Mouse (Mus musculus): Measurements from ENCODE around the gene Nos2. TPM values are rescaled to one million over a fixed set of nuclear protein-coding genes. Genes with fewer than 3 reads are reported as not detected.

Gene Nos2
- polyA plus RNA-seq, 1 experiment from 2014 or later = 0.49 TPM

DNA sequence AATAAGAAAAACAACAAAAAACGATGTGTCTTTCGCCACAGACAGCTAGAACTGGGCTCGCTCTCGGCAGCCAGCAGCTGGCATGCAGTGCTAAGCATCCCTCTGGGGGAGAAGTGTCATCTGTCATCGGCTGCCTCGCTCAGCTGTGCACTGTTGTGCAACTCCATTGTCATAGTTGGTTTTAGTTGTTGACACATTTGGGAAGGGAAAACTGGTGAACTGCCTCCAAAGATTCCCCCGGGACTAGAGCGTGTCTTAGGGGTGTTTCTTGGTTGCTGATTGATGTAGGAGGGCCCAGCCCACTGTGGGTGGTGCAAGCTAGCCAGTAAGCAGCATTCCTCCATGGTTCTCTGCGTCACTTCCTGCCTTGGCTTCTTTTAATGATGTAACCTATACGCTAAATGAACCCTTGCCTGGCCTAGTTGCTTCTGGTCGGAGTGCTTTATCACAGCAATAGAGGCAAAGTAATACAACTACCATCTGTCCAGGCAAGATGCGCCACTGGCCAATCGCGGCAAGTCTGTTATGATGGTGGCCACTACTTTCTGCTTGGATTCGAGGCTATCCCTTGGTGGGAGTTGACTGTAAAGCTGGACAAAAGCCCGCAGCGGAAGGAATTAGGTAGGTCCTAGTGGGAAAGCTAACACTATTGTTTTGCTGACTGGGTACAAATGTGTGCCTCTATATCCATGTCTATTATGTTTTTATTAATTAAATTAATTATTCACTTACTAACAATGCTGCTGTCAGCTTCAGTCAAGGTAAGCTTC lies 53.0 kb downstream of the Nos2 start:
- no peak overlapping the region for H3K4me3 ChIP-seq (ENCODE audit: low read depth, low read length)
- H3K4me2 ChIP-seq (ENCODE audit: low read depth, low read length) = no peak overlapping the region
- no peaks in the 10 kb centered on the region for H3K9me3 ChIP-seq (replicated peaks; ENCODE audit: control insufficient read depth, low read length)
- H3K9ac ChIP-seq (replicated peaks; ENCODE audit: low read length) = no peak overlapping the region
- 0 out of 2 replicates have a peak, but pooled peaks cover 4% of the 10 kb centered on the region for H3K4me1 ChIP-seq (ENCODE audit: control insufficient read depth, insufficient read depth, low read length)
- H3K27ac ChIP-seq (replicated peaks; ENCODE audit: low read depth, low read length) = no peak overlapping the region
- DNase-seq (ENCODE audit: low spot score) (peak; percentile 12), ATAC-seq (replicated peaks; ENCODE audit: insufficient number of reproducible peaks, low FRiP score, low TSS enrichment, low read depth) (no peak; the same call in 1 of the 2 replicates)
- no peaks in the 10 kb centered on the region for H3K36me3 ChIP-seq (replicated peaks; ENCODE audit: control insufficient read depth, insufficient read depth, low read depth, low read length)
- H3K27me3 ChIP-seq (ENCODE audit: control insufficient read depth, insufficient read depth, low read length) = no peaks in the 10 kb centered on the region
- WGBS = 70% methylated on average over 17 of the region's 17 CpGs

DNA sequence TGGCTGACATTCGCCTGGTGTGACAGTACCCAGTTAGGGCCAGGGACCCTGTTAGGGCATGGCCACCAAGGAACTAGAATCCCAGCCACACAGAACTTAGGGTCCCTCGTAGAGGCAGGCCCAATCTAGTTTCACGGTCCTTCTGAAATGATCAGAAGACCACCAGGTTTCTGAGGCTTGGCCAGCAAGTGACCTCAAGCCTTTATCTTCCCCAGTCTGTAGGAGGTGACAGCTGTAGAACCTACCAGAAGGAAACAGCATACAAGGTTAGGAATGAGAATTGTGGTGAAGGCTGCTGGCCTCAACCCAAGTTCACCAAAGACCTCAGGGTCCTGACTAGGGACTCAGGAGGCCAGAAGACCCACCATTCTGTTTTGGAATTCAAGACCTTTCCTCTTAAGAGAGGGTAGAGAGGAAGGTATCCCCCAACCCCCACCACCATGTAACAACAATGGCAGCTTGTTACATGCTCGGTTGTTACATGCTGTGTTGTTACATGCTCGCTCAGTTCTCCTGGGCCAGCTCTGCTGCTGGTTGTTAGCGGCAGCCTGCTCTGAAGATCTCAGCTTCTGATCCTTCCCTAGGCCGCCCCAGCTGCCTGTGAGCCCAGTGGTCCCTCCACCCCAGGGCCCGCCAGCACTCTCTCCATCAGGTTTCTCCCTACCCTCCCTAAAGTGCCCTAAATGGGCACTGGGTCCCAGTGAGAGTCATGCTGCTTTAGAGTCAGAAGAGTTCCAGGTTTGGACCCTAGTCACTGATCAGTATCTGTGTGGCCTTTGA lies 56.3 kb downstream of the Nos2 start:
- Histone ChIP-seq H3K4me2 (ENCODE audit: low read depth, low read length) (no peak overlapping the region), H3K36me3 (replicated peaks; ENCODE audit: control insufficient read depth, insufficient read depth, low read depth, low read length) (no peaks in the 10 kb centered on the region), H3K4me3 (ENCODE audit: low read depth, low read length) (no peak overlapping the region), H3K27me3 (ENCODE audit: control insufficient read depth, insufficient read depth, low read length) (no peaks in the 10 kb centered on the region), H3K9ac (replicated peaks; ENCODE audit: low read length) (no peak overlapping the region), H3K9me3 (replicated peaks; ENCODE audit: control insufficient read depth, low read length) (no peaks in the 10 kb centered on the region), H3K4me1 (ENCODE audit: control insufficient read depth, insufficient read depth, low read length) (0 out of 2 replicates have a peak, but pooled peaks cover 4% of the 10 kb centered on the region), H3K27ac (replicated peaks; ENCODE audit: low read depth, low read length) (no peak overlapping the region)
- 74% methylated on average over 8 of the region's 8 CpGs for WGBS
- DNase-seq (ENCODE audit: low spot score) (no peak), ATAC-seq (replicated peaks; ENCODE audit: insufficient number of reproducible peaks, low FRiP score, low TSS enrichment, low read depth) (no peak)

DNA sequence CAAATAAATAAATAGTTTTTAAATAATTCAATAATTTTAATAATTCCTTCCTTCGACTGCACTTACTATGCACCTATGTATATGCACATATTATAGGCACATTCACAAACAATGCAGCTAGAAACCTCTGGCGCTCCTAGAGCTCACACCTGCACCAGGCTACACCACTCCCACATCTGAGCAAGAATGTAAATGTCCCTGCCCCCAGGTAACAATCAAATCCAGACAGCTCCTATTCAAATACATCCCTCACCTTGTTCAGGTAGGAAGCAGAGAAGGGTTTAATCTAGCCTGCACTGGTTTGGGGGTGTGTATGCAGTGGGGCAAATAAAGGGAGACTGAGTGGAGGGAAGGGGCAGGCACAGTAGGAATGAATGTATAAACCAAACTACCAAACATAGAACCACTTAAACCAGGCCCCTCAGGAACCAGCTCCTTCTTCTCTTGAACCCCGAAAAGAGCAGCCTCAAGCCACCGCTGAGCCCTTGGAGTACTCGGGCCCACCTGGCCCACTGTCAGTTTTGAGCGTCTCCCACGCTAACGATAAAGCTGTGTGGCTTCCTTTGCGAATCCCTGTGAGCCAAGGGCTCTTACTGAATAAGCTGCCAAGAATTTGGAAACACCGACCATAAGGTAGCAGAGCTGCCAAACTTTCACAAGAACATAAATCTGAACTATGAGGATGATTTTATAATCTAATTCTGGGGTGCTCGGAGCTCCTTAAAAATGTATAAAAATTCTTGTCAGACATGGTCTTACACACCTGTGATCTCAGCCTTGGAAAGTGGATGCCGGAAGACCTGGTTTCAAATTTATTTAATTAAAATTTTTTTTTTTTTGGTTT lies 57.8 kb downstream of the Nos2 start:
- Histone ChIP-seq H3K27ac (replicated peaks; ENCODE audit: low read depth, low read length) (no peak overlapping the region), H3K4me3 (ENCODE audit: low read depth, low read length) (no peak overlapping the region), H3K9me3 (replicated peaks; ENCODE audit: control insufficient read depth, low read length) (no peaks in the 10 kb centered on the region), H3K4me1 (ENCODE audit: control insufficient read depth, insufficient read depth, low read length) (0 out of 2 replicates have a peak, but pooled peaks cover under 1% of the 10 kb centered on the region), H3K27me3 (ENCODE audit: control insufficient read depth, insufficient read depth, low read length) (no peaks in the 10 kb centered on the region), H3K4me2 (ENCODE audit: low read depth, low read length) (no peak overlapping the region), H3K9ac (replicated peaks; ENCODE audit: low read length) (no peak overlapping the region), H3K36me3 (replicated peaks; ENCODE audit: control insufficient read depth, insufficient read depth, low read depth, low read length) (no peaks in the 10 kb centered on the region)
- WGBS = 87% methylated on average over 12 of the region's 12 CpGs
- DNase-seq (ENCODE audit: low spot score) (no peak), ATAC-seq (replicated peaks; ENCODE audit: insufficient number of reproducible peaks, low FRiP score, low TSS enrichment, low read depth) (no peak)

DNA sequence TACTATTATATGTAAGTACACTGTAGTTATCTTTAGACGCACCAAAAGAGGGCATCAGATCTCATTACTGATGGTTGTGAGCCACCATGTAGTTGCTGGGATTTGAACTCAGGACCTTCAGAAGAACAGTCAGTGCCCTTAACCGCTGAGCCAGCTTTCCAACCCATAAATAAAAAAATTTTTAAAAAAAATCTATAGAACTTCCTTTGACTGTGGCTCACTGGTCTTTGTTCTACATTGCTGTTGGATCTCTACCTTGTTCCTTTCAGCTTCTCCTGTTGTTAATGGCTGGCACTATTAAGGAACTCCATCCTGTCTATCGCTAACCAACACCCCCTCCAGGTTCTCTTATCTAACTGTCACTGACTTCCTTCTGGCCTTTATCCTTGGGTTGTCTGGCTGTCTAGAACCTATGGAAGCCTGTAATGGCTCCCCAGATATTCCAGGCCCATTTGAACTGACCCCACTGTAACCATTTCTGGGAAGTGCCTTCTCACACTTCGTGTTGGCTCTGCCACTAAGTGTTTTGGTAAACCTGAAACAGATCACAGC lies 59.6 kb downstream of the Nos2 start:
- H3K4me2 ChIP-seq (ENCODE audit: low read depth, low read length) = no peak overlapping the region
- DNase-seq (ENCODE audit: low spot score) (no peak), ATAC-seq (replicated peaks; ENCODE audit: insufficient number of reproducible peaks, low FRiP score, low TSS enrichment, low read depth) (no peak)
- H3K27ac ChIP-seq (replicated peaks; ENCODE audit: low read depth, low read length) = no peak overlapping the region
- no peak overlapping the region for H3K9ac ChIP-seq (replicated peaks; ENCODE audit: low read length)
- no peaks in the 10 kb centered on the region for H3K4me1 ChIP-seq (ENCODE audit: control insufficient read depth, insufficient read depth, low read length)
- H3K27me3 ChIP-seq (ENCODE audit: control insufficient read depth, insufficient read depth, low read length) = no peaks in the 10 kb centered on the region
- no peaks in the 10 kb centered on the region for H3K9me3 ChIP-seq (replicated peaks; ENCODE audit: control insufficient read depth, low read length)
- WGBS = 78% methylated on average over 4 of the region's 4 CpGs
- H3K4me3 ChIP-seq (ENCODE audit: low read depth, low read length) = no peak overlapping the region
- no peaks in the 10 kb centered on the region for H3K36me3 ChIP-seq (replicated peaks; ENCODE audit: control insufficient read depth, insufficient read depth, low read depth, low read length)

DNA sequence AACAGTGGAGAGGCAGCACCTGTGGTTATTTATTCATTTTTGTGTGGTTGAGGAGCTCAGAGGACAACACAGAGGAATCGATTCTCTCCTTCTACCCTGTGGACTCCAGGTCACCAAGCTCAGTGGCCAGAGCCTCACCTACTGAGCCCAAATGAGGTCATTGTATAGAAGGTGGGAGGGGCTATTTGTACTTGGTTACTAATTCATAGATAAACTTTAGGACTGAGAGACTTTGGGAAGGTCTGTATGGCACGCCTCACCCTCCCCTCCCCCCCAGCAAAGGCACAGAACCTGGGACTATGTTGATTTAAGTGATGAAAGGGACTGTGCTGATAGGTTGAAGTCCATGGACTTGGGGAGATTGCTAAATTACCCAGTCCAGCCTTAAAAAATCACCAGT lies 61.5 kb downstream of the Nos2 start:
- no peaks in the 10 kb centered on the region for H3K9me3 ChIP-seq (replicated peaks; ENCODE audit: control insufficient read depth, low read length)
- no peaks in the 10 kb centered on the region for H3K27me3 ChIP-seq (ENCODE audit: control insufficient read depth, insufficient read depth, low read length)
- no peaks in the 10 kb centered on the region for H3K4me1 ChIP-seq (ENCODE audit: control insufficient read depth, insufficient read depth, low read length)
- H3K27ac ChIP-seq (replicated peaks; ENCODE audit: low read depth, low read length) = no peak overlapping the region
- no peak for DNase-seq (ENCODE audit: low spot score)
- 76% methylated on average over 2 of the region's 2 CpGs for WGBS
- ATAC-seq (replicated peaks; ENCODE audit: insufficient number of reproducible peaks, low FRiP score, low TSS enrichment, low read depth) = no peak
- H3K9ac ChIP-seq (replicated peaks; ENCODE audit: low read length) = no peak overlapping the region
- no peak overlapping the region for H3K4me2 ChIP-seq (ENCODE audit: low read depth, low read length)
- H3K36me3 ChIP-seq (replicated peaks; ENCODE audit: control insufficient read depth, insufficient read depth, low read depth, low read length) = no peaks in the 10 kb centered on the region
- no peak overlapping the region for H3K4me3 ChIP-seq (ENCODE audit: low read depth, low read length)

DNA sequence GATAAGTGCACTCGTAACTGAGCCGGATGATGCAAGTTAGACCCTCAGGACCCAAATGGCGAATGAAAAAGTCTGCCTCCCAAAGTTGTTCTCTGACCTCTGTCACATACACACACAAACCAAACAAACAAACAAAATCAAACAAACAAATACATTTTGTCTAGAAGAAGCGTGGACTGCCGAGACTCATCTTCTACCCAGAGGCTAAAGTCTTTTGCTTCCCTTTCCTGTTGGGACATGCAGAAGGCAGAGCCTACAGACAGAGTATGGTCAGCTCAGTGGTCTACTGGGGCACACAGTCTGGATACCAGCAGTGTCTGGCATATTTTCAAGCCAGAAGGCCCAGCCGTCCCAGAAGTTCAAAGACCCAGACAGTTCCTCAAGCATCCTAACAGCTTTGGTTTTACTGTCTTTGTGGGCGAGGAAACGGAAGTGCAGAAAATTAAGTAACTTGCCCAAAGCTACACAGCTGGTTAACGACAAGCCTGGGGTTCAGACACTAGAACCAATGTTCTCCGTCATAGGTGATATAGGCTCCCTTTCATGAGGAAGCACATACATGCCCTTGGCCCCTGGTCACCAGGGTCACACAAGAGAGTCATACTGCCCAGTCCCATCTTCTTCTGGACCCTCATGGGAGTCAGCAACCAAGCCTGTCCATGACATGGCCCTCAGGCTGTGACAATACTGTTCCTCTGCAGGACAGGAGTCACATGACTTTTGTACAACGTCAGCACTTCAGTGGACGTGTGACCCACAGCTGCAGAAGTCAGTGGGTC lies 62.1 kb downstream of the Nos2 start:
- no peak overlapping the region for H3K4me2 ChIP-seq (ENCODE audit: low read depth, low read length)
- no peaks in the 10 kb centered on the region for H3K27me3 ChIP-seq (ENCODE audit: control insufficient read depth, insufficient read depth, low read length)
- H3K36me3 ChIP-seq (replicated peaks; ENCODE audit: control insufficient read depth, insufficient read depth, low read depth, low read length) = no peaks in the 10 kb centered on the region
- no peaks in the 10 kb centered on the region for H3K4me1 ChIP-seq (ENCODE audit: control insufficient read depth, insufficient read depth, low read length)
- ATAC-seq (replicated peaks; ENCODE audit: insufficient number of reproducible peaks, low FRiP score, low TSS enrichment, low read depth) (no peak), DNase-seq (ENCODE audit: low spot score) (no peak)
- no peak overlapping the region for H3K4me3 ChIP-seq (ENCODE audit: low read depth, low read length)
- WGBS = 81% methylated on average over 12 of the region's 12 CpGs
- no peak overlapping the region for H3K9ac ChIP-seq (replicated peaks; ENCODE audit: low read length)
- H3K27ac ChIP-seq (replicated peaks; ENCODE audit: low read depth, low read length) = no peak overlapping the region
- no peaks in the 10 kb centered on the region for H3K9me3 ChIP-seq (replicated peaks; ENCODE audit: control insufficient read depth, low read length)

DNA sequence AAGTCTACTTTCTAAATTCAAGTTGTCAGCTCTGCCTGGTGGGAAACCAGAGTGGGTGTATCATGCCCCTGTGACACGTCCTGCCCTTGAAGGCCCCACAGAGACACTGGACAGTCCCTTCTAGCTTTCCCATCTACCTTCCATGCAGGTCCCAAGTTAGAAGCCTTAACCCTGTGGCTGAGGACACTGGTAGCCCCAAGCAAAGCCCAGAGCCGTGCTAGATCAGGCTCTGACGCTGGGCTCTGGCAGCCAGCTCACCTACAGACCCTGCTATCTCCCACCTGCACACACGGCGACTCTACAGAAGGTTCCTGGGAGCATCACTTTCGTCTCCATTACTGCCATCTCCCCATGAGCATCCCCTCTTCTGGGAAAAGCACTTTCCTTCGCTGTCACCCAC lies 63.0 kb downstream of the Nos2 start:
- Histone ChIP-seq H3K4me2 (ENCODE audit: low read depth, low read length) (no peak overlapping the region; the same call in 1 of the 2 replicates), H3K27me3 (ENCODE audit: control insufficient read depth, insufficient read depth, low read length) (no peaks in the 10 kb centered on the region), H3K4me3 (ENCODE audit: low read depth, low read length) (no peak overlapping the region), H3K27ac (replicated peaks; ENCODE audit: low read depth, low read length) (no peak overlapping the region), H3K9ac (replicated peaks; ENCODE audit: low read length) (no peak overlapping the region), H3K9me3 (replicated peaks; ENCODE audit: control insufficient read depth, low read length) (no peaks in the 10 kb centered on the region), H3K36me3 (replicated peaks; ENCODE audit: control insufficient read depth, insufficient read depth, low read depth, low read length) (no peaks in the 10 kb centered on the region), H3K4me1 (ENCODE audit: control insufficient read depth, insufficient read depth, low read length) (no peaks in the 10 kb centered on the region)
- 75% methylated on average over 7 of the region's 7 CpGs for WGBS
- ATAC-seq (replicated peaks; ENCODE audit: insufficient number of reproducible peaks, low FRiP score, low TSS enrichment, low read depth) (no peak), DNase-seq (ENCODE audit: low spot score) (no peak)

Measured in embryonic facial prominence, embryonic 11.5 days (tissue).